Mouse (Mus musculus): ENCODE results near the gene Vmac. TPM values are rescaled to one million over a fixed set of nuclear protein-coding genes. Genes with fewer than 3 reads are reported as not detected.

Vmac gene
- polyA plus RNA-seq (2015; fragmentation: Nextera tagmentation; extraction: Ambion mirVana): 19.0 and 22.8 TPM in 2 replicates

- ATAC-seq (ENCODE audit: low FRiP score, low TSS enrichment): peak; percentile 79
- under 1% methylated on average over 59 of the region's 59 CpGs for WGBS
- H3K9ac ChIP-seq (ENCODE audit: low read length): peak within 1 kb of the TSS; percentile 95
- peaks cover 10% of the 10 kb centered on the region; the same call in 1 of the 2 replicates for H3K36me3 ChIP-seq (ENCODE audit: control insufficient read depth, insufficient read depth, low read length)
- no peaks in the 10 kb centered on the region for H3K9me3 ChIP-seq (ENCODE audit: control insufficient read depth, low read length)
- no peaks in the 10 kb centered on the region for H3K27me3 ChIP-seq (ENCODE audit: control insufficient read depth, insufficient read depth, low read length)
- H3K4me1 ChIP-seq (replicated peaks; ENCODE audit: control insufficient read depth, insufficient read depth): peaks cover 5% of the 10 kb centered on the region; the same call in 1 of the 2 replicates
- peak within 1 kb of the TSS; percentile 86 for H3K4me3 ChIP-seq (ENCODE audit: low read depth, low read length)
- peak; percentile 97 for DNase-seq (ENCODE audit: low spot score)
- H3K27ac ChIP-seq (replicated peaks): peak within 1 kb of the TSS; percentile 87
- TF ChIP-seq CTCF (IDR thresholded peaks at IDR 0.05; ENCODE audit: low read depth) (no peak), EP300 (optimal IDR thresholded peaks at IDR 0.05) (peak; percentile 99)
- peak within 1 kb of the TSS; percentile 78 for H3K4me2 ChIP-seq (replicated peaks; ENCODE audit: low read depth)
Observed at GRCm38 (mm10) chr17:56717363-56718058, at the start of gene Vmac, which contains the start of gene Ndufa11. TSS of gene Vmac (minus strand) at chr17:56718022. TSS of gene Ndufa11 (plus strand) at chr17:56717767.

- Histone ChIP-seq H3K36me3 (ENCODE audit: control insufficient read depth, insufficient read depth, low read length) (peaks cover 12% of the 10 kb centered on the region; the same call in 1 of the 2 replicates), H3K4me2 (replicated peaks; ENCODE audit: low read depth) (no peak overlapping the region), H3K9me3 (ENCODE audit: control insufficient read depth, low read length) (no peaks in the 10 kb centered on the region), H3K9ac (ENCODE audit: low read length) (no peak overlapping the region), H3K27ac (replicated peaks) (no peak overlapping the region), H3K4me3 (ENCODE audit: low read depth, low read length) (no peak overlapping the region), H3K27me3 (ENCODE audit: control insufficient read depth, insufficient read depth, low read length) (no peaks in the 10 kb centered on the region), H3K4me1 (replicated peaks; ENCODE audit: control insufficient read depth, insufficient read depth) (no peaks in the 10 kb centered on the region; the same call in 1 of the 2 replicates)
- WGBS: 94% methylated on average over 26 of the region's 27 CpGs
- DNase-seq (ENCODE audit: low spot score): no peak
- ATAC-seq (ENCODE audit: low FRiP score, low TSS enrichment): no peak
- TF ChIP-seq EP300 (optimal IDR thresholded peaks at IDR 0.05): no peak
- TF ChIP-seq CTCF (IDR thresholded peaks at IDR 0.05; ENCODE audit: low read depth): no peak
Observed at GRCm38 (mm10) chr17:56766631-56767405, 49.0 kb upstream of the Vmac start.

GRCm38 (mm10) chr17:56765431-56765830, 47.6 kb upstream of the Vmac start:
- Histone ChIP-seq H3K9ac (ENCODE audit: low read length) (peak overlapping the region; percentile 0; the same call in 1 of the 2 replicates), H3K27me3 (ENCODE audit: control insufficient read depth, insufficient read depth, low read length) (no peaks in the 10 kb centered on the region), H3K27ac (replicated peaks) (no peak overlapping the region), H3K4me2 (replicated peaks; ENCODE audit: low read depth) (peak overlapping the region; percentile 50), H3K9me3 (ENCODE audit: control insufficient read depth, low read length) (no peaks in the 10 kb centered on the region), H3K4me3 (ENCODE audit: low read depth, low read length) (peak overlapping the region; percentile 75), H3K36me3 (ENCODE audit: control insufficient read depth, insufficient read depth, low read length) (peaks cover 12% of the 10 kb centered on the region; the same call in 1 of the 2 replicates), H3K4me1 (replicated peaks; ENCODE audit: control insufficient read depth, insufficient read depth) (peaks cover 6% of the 10 kb centered on the region)
- 41% methylated on average over 12 of the region's 12 CpGs for WGBS
- TF ChIP-seq EP300 (optimal IDR thresholded peaks at IDR 0.05): no peak
- no peak for TF ChIP-seq CTCF (IDR thresholded peaks at IDR 0.05; ENCODE audit: low read depth)
- no peak for ATAC-seq (ENCODE audit: low FRiP score, low TSS enrichment)
- no peak for DNase-seq (ENCODE audit: low spot score)

- TF ChIP-seq EP300 (optimal IDR thresholded peaks at IDR 0.05) (no peak), CTCF (IDR thresholded peaks at IDR 0.05; ENCODE audit: low read depth) (no peak)
Observed at GRCm38 (mm10) chr17:56764474-56765354, 46.9 kb upstream of the Vmac start, which contains the start of gene Dus3l. TSS of gene Dus3l (plus strand) at chr17:56764757.

GRCm38 (mm10) chr17:56763741-56764250, 46.0 kb upstream of the Vmac start:
- Histone ChIP-seq H3K4me2 (replicated peaks; ENCODE audit: low read depth) (peak overlapping the region; percentile 50), H3K27ac (replicated peaks) (peak overlapping the region; percentile 97), H3K4me3 (ENCODE audit: low read depth, low read length) (peak overlapping the region; percentile 75; the same call in 1 of the 2 replicates), H3K27me3 (ENCODE audit: control insufficient read depth, insufficient read depth, low read length) (no peaks in the 10 kb centered on the region), H3K9me3 (ENCODE audit: control insufficient read depth, low read length) (no peaks in the 10 kb centered on the region), H3K9ac (ENCODE audit: low read length) (no peak overlapping the region), H3K36me3 (ENCODE audit: control insufficient read depth, insufficient read depth, low read length) (peaks cover 12% of the 10 kb centered on the region; the same call in 1 of the 2 replicates), H3K4me1 (replicated peaks; ENCODE audit: control insufficient read depth, insufficient read depth) (peaks cover 6% of the 10 kb centered on the region)
- TF ChIP-seq CTCF (IDR thresholded peaks at IDR 0.05; ENCODE audit: low read depth) (no peak), EP300 (optimal IDR thresholded peaks at IDR 0.05) (no peak)
- DNase-seq (ENCODE audit: low spot score) (no peak), ATAC-seq (ENCODE audit: low FRiP score, low TSS enrichment) (no peak)
- WGBS: 73% methylated on average over 8 of the region's 8 CpGs

More at GRCm38 (mm10) chr17:56764474-56765354, 46.9 kb upstream of the Vmac start, which contains the start of gene Dus3l:
- Histone ChIP-seq H3K4me1 (replicated peaks; ENCODE audit: control insufficient read depth, insufficient read depth) (peaks cover 6% of the 10 kb centered on the region), H3K9ac (ENCODE audit: low read length) (peak within 1 kb of the TSS; percentile 81), H3K4me3 (ENCODE audit: low read depth, low read length) (peak within 1 kb of the TSS; percentile 75), H3K27me3 (ENCODE audit: control insufficient read depth, insufficient read depth, low read length) (no peaks in the 10 kb centered on the region), H3K9me3 (ENCODE audit: control insufficient read depth, low read length) (no peaks in the 10 kb centered on the region), H3K36me3 (ENCODE audit: control insufficient read depth, insufficient read depth, low read length) (peaks cover 12% of the 10 kb centered on the region; the same call in 1 of the 2 replicates), H3K4me2 (replicated peaks; ENCODE audit: low read depth) (peak within 1 kb of the TSS; percentile 50), H3K27ac (replicated peaks) (peak within 1 kb of the TSS; percentile 97)
- peak; percentile 85 for ATAC-seq (ENCODE audit: low FRiP score, low TSS enrichment)
- peak; percentile 90 for DNase-seq (ENCODE audit: low spot score)
- under 1% methylated on average over 52 of the region's 58 CpGs for WGBS

Data from stomach, postnatal 0 days (tissue).